Mouse (Mus musculus): ENCODE data around the gene Vmn1r49. TPM values are rescaled to one million over a fixed set of nuclear protein-coding genes. Genes with fewer than 3 reads are reported as not detected.

Vmn1r49 gene
- polyA plus RNA-seq (2012; rRNA removed), result not detected in 2 replicates

GRCm38 (mm10) chr6:90078406-90078805 lies at the start of gene Vmn1r49:
TSS of gene Vmn1r49 (minus strand) at chr6:90078506.

GRCm38 (mm10) chr6:90122296-90122695 lies 44.0 kb upstream of the Vmn1r49 start, which contains the start of gene Vmn1r51:
TSS of gene Vmn1r51 (plus strand) at chr6:90122596.

DNA sequence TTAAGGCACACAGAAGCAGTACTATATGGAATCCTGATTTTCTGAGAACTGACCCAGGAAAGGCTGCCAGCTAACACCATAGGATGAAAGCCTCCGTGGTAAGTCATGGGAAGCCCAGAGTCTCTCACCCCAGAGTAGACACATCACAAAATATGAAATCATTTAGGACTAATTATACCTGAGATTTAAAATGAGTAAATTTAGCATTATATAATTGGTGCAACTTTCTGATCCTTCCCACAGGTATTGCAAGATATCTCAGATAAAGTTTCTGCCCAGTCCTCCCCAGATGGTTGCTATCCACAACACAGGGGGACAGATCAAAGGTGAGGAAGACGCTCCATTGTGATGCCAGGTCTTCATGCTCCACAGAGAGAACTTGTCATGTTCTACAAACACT lies 22.8 kb upstream of the Vmn1r49 start, which contains the start of gene Vmn1r50:
TSS of gene Vmn1r50 (plus strand) at position 301 of the 400 bp plus-strand sequence.

DNA sequence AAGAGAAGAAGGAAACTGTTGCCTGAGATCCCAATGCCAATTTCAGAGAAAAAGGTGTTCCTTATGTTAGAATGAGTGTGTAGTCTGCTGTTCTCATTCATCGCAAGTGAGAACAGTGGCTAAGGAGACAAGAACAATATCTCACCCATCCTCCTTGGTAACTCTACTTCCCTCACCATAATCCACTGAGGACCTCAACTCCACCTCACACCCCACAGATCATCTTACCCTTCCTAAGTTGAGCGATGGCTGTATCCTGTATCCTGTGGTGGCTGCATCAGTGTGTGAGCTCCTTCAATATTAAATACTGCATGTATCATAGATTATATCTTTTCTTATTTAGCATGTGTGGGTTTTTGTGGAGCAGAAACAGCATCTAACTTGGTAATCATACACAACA lies 41.6 kb downstream of the Vmn1r49 start, which contains the start of gene Vmn1r48:
TSS of gene Vmn1r48 (minus strand) at position 101 of the 400 bp plus-strand sequence.

Other genes starting within 250 kb of the Vmn1r49 start
- gene Vmn1r42, start 202.1 kb downstream of the Vmn1r49 start, polyA plus RNA-seq (2012; rRNA removed), result not detected in 2 replicates
- gene Vmn1r43, start 202.1 kb downstream of the Vmn1r49 start, polyA plus RNA-seq (2012; rRNA removed), result not detected in 2 replicates
- not detected in 2 replicates for gene Vmn1r44, start 194.8 kb downstream of the Vmn1r49 start, polyA plus RNA-seq (2012; rRNA removed)
- not detected in 2 replicates for gene Vmn1r45, start 137.9 kb downstream of the Vmn1r49 start, polyA plus RNA-seq (2012; rRNA removed)
- not detected in 2 replicates for gene Vmn1r46, start 109.2 kb downstream of the Vmn1r49 start, polyA plus RNA-seq (2012; rRNA removed)
- gene Vmn1r47, start 62.4 kb downstream of the Vmn1r49 start, polyA plus RNA-seq (2012; rRNA removed), result not detected in 2 replicates
- gene Vmn1r48, start 41.7 kb downstream of the Vmn1r49 start, polyA plus RNA-seq (2012; rRNA removed), result not detected in 2 replicates
- not detected in 2 replicates for gene Vmn1r50, start 22.9 kb upstream of the Vmn1r49 start, polyA plus RNA-seq (2012; rRNA removed)
- gene Vmn1r51, start 44.1 kb upstream of the Vmn1r49 start, polyA plus RNA-seq (2012; rRNA removed), result not detected in 2 replicates
- gene Vmn1r52, start 96.3 kb upstream of the Vmn1r49 start, polyA plus RNA-seq (2012; rRNA removed), result not detected in 2 replicates
- not detected in 2 replicates for gene V1ra8, start 124.3 kb upstream of the Vmn1r49 start, polyA plus RNA-seq (2012; rRNA removed)
- gene Vmn1r53, start 145.9 kb upstream of the Vmn1r49 start, polyA plus RNA-seq (2012; rRNA removed), result 0.04 and 0.13 TPM in 2 replicates
- gene Vmn1r54, start 167.8 kb upstream of the Vmn1r49 start, polyA plus RNA-seq (2012; rRNA removed), result not detected in 2 replicates
- gene BC048671, start 222.7 kb upstream of the Vmn1r49 start, polyA plus RNA-seq (2012; rRNA removed), result not detected in 2 replicates
- 8.0 and 9.2 TPM in 2 replicates for gene Chst13, start 246.7 kb upstream of the Vmn1r49 start, polyA plus RNA-seq (2012; rRNA removed)

Measured in liver, embryonic 18 days (tissue).